Mouse (Mus musculus): Measurements from ENCODE around the gene 4930579F01Rik.

The 4930579F01Rik gene

GRCm38 (mm10) chr3:138216091-138216490, 22.5 kb upstream of the 4930579F01Rik start:
- DNase-seq (ENCODE audit: low read depth, low spot score), result no peak

DNA sequence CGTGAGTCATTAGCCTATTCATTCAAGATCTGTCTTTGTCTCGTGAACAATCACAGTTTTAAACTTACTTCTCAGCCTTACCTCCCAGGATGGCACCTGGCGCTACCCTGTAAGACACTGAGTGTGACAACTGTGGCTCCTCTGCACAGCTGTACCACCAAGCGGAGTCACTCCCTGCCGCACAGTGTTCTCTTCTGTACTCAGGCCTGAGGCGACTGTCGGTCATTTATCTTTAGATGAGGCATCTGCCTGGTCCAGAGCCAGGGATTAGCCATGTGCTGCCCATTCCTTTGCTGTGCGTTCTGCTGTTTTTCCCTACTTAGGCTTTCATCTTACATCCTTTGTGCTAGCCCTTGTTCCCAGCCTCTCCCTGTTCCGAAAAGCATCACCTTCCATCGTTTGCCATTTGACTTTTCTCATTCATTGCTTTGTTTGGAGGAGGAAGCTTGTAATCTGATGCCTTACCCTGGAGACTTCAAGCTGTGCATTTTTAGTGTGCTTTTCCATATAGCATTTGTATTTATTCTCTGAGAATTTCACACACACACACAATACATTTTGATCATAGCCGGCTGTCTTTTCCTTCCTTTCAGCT, 21.9 kb upstream of the 4930579F01Rik start:
- no peak for DNase-seq (ENCODE audit: low read depth, low spot score)

DNA sequence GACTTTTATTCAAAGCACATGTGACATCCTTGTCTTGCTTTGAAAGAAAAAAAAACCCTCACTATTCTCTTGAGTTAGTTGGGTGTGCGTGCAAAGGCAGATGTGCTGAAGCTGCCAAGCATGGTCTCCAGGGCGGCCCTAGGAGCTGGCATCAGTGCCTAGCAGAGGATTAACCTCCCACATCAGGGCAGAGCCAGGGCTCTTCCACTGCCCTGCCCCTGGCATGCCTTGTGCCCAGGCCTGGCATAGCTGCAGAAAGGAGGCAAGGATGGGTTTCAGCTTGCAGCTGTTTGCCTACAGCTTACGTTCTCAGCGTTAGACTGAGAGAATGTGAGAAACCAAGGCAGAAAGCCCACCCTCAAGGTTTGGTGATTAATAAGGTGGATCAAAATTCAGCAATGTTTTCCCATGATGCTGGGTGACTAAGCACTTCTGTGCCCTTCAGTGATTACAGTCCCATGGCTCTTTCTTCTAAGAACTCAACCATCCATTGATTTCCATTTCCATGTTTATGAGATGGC, 18.9 kb upstream of the 4930579F01Rik start:
- DNase-seq (ENCODE audit: low read depth, low spot score), result no peak

DNA sequence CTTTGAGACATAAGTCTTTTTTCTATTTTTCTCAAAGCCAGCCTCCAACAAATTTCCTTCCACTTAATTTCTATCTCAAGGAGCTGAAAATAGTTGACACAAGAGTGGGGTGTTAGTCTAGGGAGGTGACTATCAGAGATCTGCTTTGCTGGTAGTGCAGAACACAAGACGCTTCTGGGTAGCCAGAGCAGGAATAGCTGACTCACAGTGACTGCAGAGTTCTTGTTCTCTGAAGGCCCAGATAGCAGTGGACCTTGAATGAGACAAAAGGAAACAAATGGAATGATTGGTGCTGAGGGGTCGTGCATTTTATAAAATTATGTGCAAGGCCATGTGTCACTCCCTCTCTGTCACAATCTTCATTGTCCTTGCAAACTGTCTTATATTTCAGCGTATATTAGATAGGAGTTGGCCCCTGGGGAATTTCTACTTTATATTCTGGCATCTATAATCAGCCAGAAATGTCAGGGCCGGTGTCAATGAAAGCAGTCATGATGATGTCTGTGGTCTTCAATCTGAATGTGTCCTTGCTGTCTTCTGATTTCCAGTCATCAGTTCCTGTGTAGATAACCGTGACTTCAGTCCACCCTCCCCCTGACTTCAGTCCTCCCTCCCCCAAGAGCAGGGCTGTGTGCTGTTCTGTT, 16.9 kb upstream of the 4930579F01Rik start:
- DNase-seq (ENCODE audit: low read depth, low spot score), result no peak

GRCm38 (mm10) chr3:138208821-138209220, 15.2 kb upstream of the 4930579F01Rik start:
- DNase-seq (ENCODE audit: low read depth, low spot score), result no peak

DNA sequence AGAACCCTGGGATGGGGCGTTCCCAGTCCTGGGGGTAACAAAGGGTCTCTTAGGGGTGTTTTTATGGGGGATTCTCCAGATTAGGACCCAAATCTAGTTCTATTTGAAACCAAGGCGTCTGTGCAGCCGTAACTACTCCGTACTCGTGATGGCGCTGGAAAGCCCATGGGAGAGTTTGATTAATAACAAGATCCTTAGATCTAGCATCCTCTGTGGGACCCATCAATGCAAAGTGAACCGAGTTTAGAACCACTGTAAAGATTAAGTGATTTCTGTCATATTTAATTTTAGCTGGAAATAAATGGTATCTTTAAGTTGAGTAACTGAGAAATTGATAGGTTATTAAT, 5.1 kb upstream of the 4930579F01Rik start:
- DNase-seq (ENCODE audit: low read depth, low spot score), result no peak

DNA sequence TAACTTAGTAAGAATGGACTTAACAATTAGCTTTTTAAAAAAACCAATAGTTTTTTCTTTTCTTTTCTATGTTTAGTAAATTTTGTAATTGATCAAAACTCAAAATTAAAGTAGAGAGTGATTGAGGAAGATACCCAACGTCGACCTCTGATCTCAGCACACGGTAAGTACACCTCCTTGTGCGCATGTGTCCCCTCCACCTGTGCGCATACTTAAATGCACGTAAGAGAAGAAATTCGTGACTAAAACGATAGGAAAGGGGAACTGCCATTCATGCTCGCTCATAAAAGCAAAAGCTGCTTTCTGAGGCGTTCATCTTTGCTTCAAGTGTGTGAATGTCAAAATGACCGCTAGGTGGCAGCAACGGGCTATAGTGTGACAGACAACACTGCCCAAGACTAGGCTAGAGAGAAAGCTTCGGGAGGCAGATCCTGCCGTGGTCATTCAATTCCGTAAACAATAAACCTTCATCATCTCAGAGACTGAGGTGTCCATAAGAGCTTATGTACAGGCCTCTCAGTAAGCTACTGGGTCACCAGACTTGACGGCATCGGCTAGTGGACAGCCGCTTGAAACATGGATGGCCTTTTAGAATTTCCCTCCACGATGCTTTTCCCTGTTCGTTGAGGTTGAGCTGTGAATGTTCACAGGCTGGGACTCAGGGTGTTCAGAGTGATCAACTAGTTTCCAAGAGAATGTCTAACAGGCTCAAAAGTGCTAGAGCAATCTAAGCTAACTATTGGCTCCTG, 4.5 kb upstream of the 4930579F01Rik start:
- DNase-seq (ENCODE audit: low read depth, low spot score), result peak; percentile 89

DNA sequence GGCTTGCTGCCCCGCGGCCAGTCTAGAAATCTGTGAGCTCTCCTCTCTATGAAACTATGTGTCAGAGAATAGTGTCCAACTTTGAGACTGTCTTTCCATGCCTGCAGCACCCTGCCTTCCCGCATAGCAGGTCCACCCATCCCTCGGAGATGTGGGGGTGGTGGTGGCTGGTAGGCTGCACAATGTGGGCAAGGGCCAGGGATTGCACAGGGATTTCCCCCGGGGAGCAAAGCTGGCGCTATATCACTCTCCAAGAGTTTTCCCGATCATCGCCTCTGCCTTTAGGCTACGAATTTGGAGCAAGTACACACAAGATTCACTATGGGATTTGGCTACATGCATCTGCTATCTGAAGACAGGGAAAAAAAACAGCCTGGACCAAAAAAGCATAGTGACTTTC, 3.9 kb upstream of the 4930579F01Rik start:
- no peak for DNase-seq (ENCODE audit: low read depth, low spot score)

DNA sequence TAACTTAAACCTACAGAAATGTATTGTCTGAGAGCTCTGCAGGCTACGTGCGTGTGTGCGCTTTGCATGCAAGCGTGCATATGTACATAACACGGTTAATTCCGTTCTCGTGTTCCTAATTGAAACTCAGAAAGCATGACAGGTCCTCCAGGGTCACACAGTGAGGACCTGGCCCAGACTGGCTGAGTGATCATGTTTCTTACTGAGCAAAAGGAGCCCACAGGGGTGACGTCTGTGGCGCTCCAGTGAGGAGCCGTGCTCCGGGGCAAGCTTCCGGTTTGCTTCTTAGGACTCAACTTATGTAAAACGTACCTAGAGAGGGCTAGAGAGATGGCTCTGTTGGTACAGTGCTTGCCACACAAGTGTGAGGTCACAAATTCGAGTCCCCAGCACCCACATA, 3.5 kb upstream of the 4930579F01Rik start:
- DNase-seq (ENCODE audit: low read depth, low spot score), result no peak

DNA sequence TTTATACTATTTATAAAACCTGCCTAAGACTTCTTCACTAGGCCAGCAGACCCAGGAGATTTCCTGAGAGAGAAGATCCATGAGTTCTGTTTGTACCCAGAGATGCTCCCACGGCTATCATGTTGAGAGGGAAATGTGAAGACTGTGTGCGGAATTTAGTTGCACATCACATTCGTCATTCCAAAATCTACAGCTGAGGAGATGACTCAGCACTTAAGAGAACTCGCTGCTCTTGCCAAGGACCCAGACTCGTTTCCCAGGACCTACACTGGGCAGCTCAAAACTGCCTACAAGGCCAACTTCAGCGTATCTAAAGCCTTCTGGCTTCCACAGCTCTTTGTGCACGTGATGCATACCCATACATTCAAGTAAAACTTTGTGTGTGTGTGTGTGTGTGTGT, 1.4 kb downstream of the 4930579F01Rik start:
- DNase-seq (ENCODE audit: low read depth, low spot score), result no peak

GRCm38 (mm10) chr3:138185995-138186930, 7.4 kb downstream of the 4930579F01Rik start:
- DNase-seq (ENCODE audit: low read depth, low spot score), result no peak

DNA sequence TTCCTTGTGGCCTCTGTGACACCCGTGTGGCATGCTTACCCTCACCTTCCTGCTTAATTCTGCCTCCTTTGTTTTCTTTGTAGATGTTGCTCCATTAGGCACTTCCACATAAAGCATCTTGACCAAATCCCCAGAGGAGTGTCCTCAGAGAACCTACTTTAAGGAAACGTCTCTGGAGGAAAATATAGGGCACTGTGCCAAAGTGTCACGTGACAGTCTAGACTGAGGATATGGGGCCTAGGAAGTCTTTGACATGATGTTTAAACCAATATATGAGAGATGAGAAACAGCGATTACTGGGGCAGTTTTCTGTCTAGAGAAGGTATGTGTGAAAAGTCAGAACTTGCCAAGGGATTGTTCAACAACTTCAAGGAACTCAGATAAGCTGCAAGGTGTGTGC, 8.3 kb downstream of the 4930579F01Rik start:
- DNase-seq (ENCODE audit: low read depth, low spot score), result no peak

DNA sequence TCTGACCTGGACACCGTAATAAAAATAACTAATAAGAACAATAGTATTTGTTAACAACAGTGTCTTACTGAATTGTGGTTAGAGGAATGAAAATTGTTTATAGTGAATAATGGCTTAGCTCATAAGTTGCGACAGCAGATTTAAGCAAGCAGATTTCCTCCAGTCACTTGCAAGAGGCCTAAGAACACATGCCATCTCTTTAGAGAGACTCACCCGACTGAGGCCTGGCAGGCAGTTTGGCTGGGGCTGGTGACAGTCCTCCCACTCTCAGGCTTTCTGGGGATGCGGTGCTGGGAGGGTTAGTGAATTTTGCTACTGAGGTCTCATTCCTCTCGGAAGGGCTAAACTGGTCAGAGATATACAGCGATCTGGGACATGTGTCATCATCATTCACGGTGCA, 10.3 kb downstream of the 4930579F01Rik start:
- no peak for DNase-seq (ENCODE audit: low read depth, low spot score)

GRCm38 (mm10) chr3:138182019-138182418, 11.6 kb downstream of the 4930579F01Rik start:
- DNase-seq (ENCODE audit: low read depth, low spot score), result no peak

GRCm38 (mm10) chr3:138175551-138175950, 18.1 kb downstream of the 4930579F01Rik start:
- no peak for DNase-seq (ENCODE audit: low read depth, low spot score)

DNA sequence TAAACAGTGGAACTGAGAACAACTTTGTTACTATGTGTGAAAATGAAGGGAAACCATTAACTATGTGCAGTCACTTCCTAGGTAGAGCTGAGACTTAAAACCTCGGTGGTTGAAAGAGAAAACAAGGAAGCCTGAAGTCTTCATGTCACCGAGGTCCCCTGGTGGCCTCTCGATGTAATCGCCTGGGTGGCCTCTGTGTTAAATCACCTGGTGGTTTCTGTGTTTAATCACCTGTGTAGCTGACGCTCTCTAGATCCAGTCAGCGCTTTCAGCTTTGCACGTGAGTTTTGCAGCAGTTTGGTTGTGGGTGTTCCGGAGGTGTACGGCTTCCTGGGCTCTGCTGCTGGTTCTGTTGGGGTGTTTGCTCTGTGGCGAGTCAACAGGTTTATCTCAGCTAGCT, 20.3 kb downstream of the 4930579F01Rik start:
- peak; percentile 41 for DNase-seq (ENCODE audit: low read depth, low spot score)

DNA sequence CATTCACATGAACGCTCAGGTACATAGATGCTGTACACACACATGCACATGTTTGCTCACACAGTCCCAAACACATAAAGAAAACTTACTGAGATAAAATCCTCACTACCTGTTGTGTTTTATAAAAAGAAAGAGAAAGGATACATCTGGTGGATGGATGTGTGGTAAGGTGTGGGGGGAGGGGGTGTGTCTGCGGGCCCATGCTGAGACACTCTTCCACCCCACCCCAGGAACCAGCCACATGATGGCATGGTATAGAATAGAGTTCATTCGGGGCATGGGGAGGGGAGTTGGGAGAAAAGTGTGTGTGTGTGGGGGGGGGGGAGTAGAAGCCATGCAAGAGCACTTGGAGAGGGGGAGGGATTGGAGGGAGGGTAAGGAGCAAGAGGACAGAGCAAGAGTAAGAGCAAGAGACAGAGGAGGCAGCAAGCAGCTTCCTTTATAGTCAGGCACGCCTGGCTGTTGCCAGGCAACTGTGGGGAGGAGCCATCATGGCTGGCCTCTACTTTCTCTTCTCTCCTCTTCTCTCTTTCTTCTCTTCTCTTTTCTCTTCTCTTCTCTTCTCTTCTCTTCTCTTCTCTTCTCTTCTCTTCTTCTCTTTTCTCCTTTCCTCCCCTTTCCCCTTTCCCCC, 31.0 kb downstream of the 4930579F01Rik start:
- peak; percentile 47 for DNase-seq (ENCODE audit: low read depth, low spot score)

GRCm38 (mm10) chr3:138161623-138162022, 32.0 kb downstream of the 4930579F01Rik start:
- no peak for DNase-seq (ENCODE audit: low read depth, low spot score)

GRCm38 (mm10) chr3:138156651-138157050, 37.0 kb downstream of the 4930579F01Rik start:
- no peak for DNase-seq (ENCODE audit: low read depth, low spot score)

DNA sequence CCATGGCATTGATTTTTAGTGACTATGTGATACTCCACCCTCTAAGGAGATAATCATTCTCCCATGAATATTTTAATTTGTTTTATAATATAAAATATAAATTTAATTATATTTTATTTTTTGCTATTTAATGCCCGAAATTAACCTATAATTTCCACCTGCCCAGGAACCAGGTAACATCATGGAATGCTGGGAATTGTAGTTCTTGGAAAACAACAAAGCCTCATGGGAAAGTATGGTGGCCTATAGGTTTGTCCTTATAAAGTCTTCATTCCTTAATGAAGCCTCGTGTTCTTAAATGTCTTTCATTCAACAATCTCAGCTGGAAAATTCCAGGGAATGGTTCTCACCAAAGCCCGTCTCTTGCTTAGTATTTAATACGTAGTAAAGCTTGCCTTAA, 38.6 kb downstream of the 4930579F01Rik start:
- DNase-seq (ENCODE audit: low read depth, low spot score), result no peak

- DNase-seq (ENCODE audit: low read depth, low spot score), result peak; percentile 34
Measured at GRCm38 (mm10) chr3:138148811-138149210, 44.8 kb downstream of the 4930579F01Rik start.
